Mouse (Mus musculus): Measurements from ENCODE around the gene Spin2c.

Spin2c gene

DNA sequence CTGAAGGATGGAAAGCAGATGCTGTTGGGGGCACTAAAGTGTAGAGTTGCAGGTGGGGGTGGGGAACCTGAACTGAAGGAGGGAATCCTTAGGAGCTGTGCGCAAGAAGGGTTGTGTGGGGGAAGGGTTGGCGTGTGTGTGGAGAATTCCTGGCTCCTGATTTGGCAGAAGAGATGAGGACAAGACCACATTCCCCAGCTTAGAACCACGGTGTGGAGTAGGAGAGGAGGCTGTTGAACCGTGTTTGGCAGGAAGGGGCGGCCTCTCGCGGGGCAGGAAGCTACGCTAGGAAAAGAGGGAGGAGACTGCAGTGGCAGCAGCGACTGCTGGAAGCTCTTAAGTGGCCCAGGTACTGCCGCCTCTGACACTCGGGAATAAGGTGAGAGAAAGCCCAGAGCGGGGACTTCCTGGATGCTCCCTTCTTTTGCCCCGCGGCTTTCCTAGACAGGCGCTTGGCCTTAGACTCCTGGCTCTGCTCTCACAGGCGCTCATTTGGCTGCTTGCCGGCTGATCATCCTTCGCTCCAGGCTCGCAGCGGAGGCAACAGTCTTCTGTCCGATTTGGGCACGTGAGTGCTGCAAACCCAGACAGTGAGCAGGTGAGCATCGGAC is at the start of gene Spin2c:
Gene Spin2c (plus strand): TSS at position 275 of the 611 bp plus-strand sequence.
- no peak for TF ChIP-seq GATA4 (IDR thresholded peaks at IDR 0.05; ENCODE audit: insufficient replicate concordance, low read length)

GRCm38 (mm10) chrX:153832606-153833005 is 581 bp downstream of the Spin2c start:
- TF ChIP-seq GATA4 (IDR thresholded peaks at IDR 0.05; ENCODE audit: insufficient replicate concordance, low read length) = no peak
